Mouse (Mus musculus) hindbrain, embryonic 15.5 days (tissue): ENCODE measurements around the gene Ereg. TPM values are rescaled to one million over a fixed set of nuclear protein-coding genes. Genes with fewer than 3 reads are reported as not detected.

Experiments used
- ATAC-seq: fragments of 200-750 bp; cut with Nextera tagmentation; 2 replicates; pipeline ENCODE4 v1.8.0; 2017; ENCODE audit warnings: low read depth, moderate number of reproducible peaks, moderate TSS enrichment; ENCODE audit not compliant: low FRiP score
- H3K27ac ChIP-seq: fragments of 300-500 bp; sonication (generic); replicated peaks from 2 replicates; pipeline ENCODE4 v1.5.1; 2015; ENCODE audit warnings: mild to moderate bottlenecking, inconsistent platforms
- H3K27me3 ChIP-seq: fragments of 300-500 bp; sonication (generic); 2 replicates; pipeline ENCODE4 v1.6.1; 2015; ENCODE audit warnings: control low read depth, inconsistent platforms
- H3K36me3 ChIP-seq: fragments of 300-500 bp; sonication (generic); 2 replicates; pipeline ENCODE4 v1.6.1; 2015; ENCODE audit warnings: control low read depth, inconsistent platforms
- H3K4me1 ChIP-seq: fragments of 300-500 bp; sonication (generic); replicated peaks from 2 replicates; pipeline ENCODE4 v1.6.1; 2015; ENCODE audit warnings: control low read depth, inconsistent platforms
- H3K4me2 ChIP-seq: fragments of 300-500 bp; sonication (generic); 2 replicates; pipeline ENCODE4 v1.6.1; 2015; ENCODE audit warnings: moderate library complexity, mild to moderate bottlenecking, inconsistent platforms
- H3K4me3 ChIP-seq: fragments of 300-500 bp; sonication (generic); 2 replicates; pipeline ENCODE4 v1.5.1; 2015; ENCODE audit warnings: mild to moderate bottlenecking, inconsistent platforms
- H3K9ac ChIP-seq: fragments of 300-500 bp; sonication (generic); 2 replicates; pipeline ENCODE4 v1.6.1; 2015; ENCODE audit warnings: inconsistent platforms
- H3K9me3 ChIP-seq: fragments of 300-500 bp; sonication (generic); 2 replicates; pipeline ENCODE4 v1.6.1; 2016; ENCODE audit warnings: control low read depth, inconsistent platforms
- WGBS: fragments of 180-500 bp; shearing (Covaris S2); methylation state at CpG from one replicate; pipeline ENCODE4 v1.1.7; 2015; 5-methylcytosine and 5-hydroxymethylcytosine counted together
- polyA plus RNA-seq: library from polyadenylated mRNA; unstranded; fragments of >200 nt; fragmentation: Nextera tagmentation; extraction: Ambion mirVana; gene quantifications from 2 replicates; pipeline ENCODE4 v1.2.1, GENCODE M21; 2015

The Ereg gene
- polyA plus RNA-seq, 1 experiment from 2014 or later: 0.04 TPM

DNA sequence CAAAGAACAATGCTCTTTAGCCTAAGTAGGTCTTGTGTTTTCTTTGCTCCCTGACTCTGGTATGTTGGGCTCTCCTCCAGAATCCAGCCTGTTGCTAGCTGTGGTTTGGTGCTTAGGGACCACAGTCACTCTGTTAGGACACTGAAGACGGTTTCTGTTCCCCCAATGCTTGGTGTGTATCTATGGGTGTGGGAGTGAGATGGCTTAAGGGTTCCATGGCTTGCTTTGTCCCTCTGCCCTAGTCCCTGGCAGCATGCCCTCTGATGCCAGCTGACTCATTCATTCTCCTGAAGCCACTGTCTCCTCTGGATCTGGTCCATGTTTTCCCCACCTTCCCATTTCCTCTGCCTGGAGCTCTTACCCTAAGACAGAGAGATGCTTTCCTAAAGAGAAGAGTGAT lies 40.2 kb downstream of the Ereg start:
- WGBS: 90% methylated on average over 1 of the region's 1 CpGs
- Histone ChIP-seq H3K27ac (no peak overlapping the region), H3K4me2 (no peak overlapping the region), H3K36me3 (no peaks in the 10 kb centered on the region), H3K4me3 (no peak overlapping the region), H3K27me3 (no peaks in the 10 kb centered on the region), H3K9ac (no peak overlapping the region), H3K9me3 (no peaks in the 10 kb centered on the region), H3K4me1 (no peaks in the 10 kb centered on the region)
- ATAC-seq: no peak

DNA sequence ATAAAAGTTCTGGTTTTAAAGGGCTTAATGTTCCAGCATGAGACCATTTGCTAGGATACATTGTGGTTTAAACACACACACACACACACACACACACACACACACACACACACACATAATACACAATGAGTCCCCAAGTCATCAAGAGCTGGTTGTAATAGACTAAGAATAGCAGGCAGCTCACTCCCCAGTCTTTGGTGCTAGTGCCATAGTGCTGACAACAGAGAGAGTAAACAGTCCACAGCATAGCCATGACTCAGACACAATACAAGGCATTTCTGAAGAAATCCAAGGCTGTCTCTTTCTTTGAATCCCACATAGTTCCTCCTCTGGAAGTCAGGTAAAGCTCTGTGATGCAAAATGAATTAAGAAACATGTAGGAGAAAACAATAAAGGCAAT lies 44.2 kb downstream of the Ereg start:
- no peaks in the 10 kb centered on the region for H3K9me3 ChIP-seq
- no peak overlapping the region for H3K27ac ChIP-seq
- no peak overlapping the region for H3K4me2 ChIP-seq
- no peak overlapping the region for H3K4me3 ChIP-seq
- no peaks in the 10 kb centered on the region for H3K4me1 ChIP-seq
- H3K27me3 ChIP-seq: no peaks in the 10 kb centered on the region
- H3K36me3 ChIP-seq: no peaks in the 10 kb centered on the region
- no peak overlapping the region for H3K9ac ChIP-seq
- ATAC-seq: no peak

DNA sequence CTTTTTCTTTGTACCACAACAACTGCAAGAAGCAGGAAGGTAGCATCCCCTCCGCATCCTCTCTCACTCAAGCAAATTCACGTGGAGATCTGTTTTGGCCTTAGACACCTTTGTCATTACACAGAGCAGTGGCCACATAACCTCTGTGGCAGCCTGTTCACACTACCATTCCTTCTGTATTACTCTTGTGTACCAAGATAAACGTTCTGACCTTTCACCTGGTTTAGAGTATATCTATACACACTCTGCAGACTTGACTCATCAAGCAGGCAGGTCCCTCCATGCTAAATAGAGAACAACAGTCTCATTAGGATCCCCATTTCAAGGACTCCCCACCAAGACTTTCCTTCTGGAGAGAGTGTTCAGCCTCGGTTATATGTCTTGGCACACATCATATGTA lies 49.0 kb downstream of the Ereg start:
- H3K4me3 ChIP-seq: no peak overlapping the region
- no peaks in the 10 kb centered on the region for H3K4me1 ChIP-seq
- no peaks in the 10 kb centered on the region for H3K9me3 ChIP-seq
- ATAC-seq: no peak
- no peak overlapping the region for H3K4me2 ChIP-seq
- H3K27ac ChIP-seq: no peak overlapping the region
- no peaks in the 10 kb centered on the region for H3K27me3 ChIP-seq
- H3K36me3 ChIP-seq: no peaks in the 10 kb centered on the region
- 83% methylated on average over 4 of the region's 4 CpGs for WGBS
- H3K9ac ChIP-seq: no peak overlapping the region

- no peak overlapping the region for H3K9ac ChIP-seq
- H3K27me3 ChIP-seq: no peaks in the 10 kb centered on the region
- no peak overlapping the region for H3K27ac ChIP-seq
- H3K4me3 ChIP-seq: no peak overlapping the region
- 82% methylated on average over 2 of the region's 2 CpGs for WGBS
- no peak overlapping the region for H3K4me2 ChIP-seq
- H3K9me3 ChIP-seq: no peaks in the 10 kb centered on the region
- no peak for ATAC-seq
- no peaks in the 10 kb centered on the region for H3K4me1 ChIP-seq
- no peaks in the 10 kb centered on the region for H3K36me3 ChIP-seq
Observed at GRCm38 (mm10) chr5:91124140-91124539, 49.7 kb downstream of the Ereg start.

DNA sequence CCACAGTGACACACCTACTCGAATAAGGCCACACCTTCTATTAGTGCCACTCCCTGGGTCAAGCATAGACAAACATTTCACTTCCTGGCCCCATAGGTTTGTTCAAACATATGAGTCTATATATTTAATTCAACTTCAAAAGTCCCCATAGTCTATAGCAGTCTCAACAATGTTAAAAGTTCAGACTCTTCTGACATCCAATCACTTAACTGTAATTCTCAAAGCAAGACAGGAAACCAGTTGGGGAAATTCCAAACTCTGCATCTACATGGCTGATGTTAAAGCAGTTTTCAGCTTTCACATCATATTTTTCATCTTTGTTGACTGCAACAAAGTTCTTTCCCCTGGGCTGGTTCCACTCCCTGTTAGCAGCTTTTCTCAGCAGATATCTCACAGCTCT lies 52.2 kb downstream of the Ereg start:
- WGBS: 93% methylated on average over 1 of the region's 1 CpGs
- no peak overlapping the region for H3K9ac ChIP-seq
- no peak overlapping the region for H3K27ac ChIP-seq
- H3K36me3 ChIP-seq: no peaks in the 10 kb centered on the region
- no peaks in the 10 kb centered on the region for H3K4me1 ChIP-seq
- H3K27me3 ChIP-seq: no peaks in the 10 kb centered on the region
- ATAC-seq: no peak
- H3K4me3 ChIP-seq: no peak overlapping the region
- H3K9me3 ChIP-seq: no peaks in the 10 kb centered on the region
- H3K4me2 ChIP-seq: no peak overlapping the region

GRCm38 (mm10) chr5:91134961-91135360 lies 60.5 kb downstream of the Ereg start:
- H3K4me1 ChIP-seq: peaks cover 10% of the 10 kb centered on the region
- no peak overlapping the region for H3K27ac ChIP-seq
- H3K4me2 ChIP-seq: no peak overlapping the region
- H3K27me3 ChIP-seq: peaks cover 9% of the 10 kb centered on the region; the same call in 1 of the 2 replicates
- no peaks in the 10 kb centered on the region for H3K9me3 ChIP-seq
- no peak overlapping the region for H3K9ac ChIP-seq
- WGBS: 67% methylated on average over 1 of the region's 1 CpGs
- H3K36me3 ChIP-seq: no peaks in the 10 kb centered on the region
- no peak for ATAC-seq
- no peak overlapping the region for H3K4me3 ChIP-seq

GRCm38 (mm10) chr5:91138970-91139369 lies 64.5 kb downstream of the Ereg start:
- peaks cover 10% of the 10 kb centered on the region for H3K4me1 ChIP-seq
- peak overlapping the region; percentile 56; the same call in 1 of the 2 replicates for H3K9ac ChIP-seq
- no peak for ATAC-seq
- H3K4me3 ChIP-seq: peak overlapping the region; percentile 74
- 5% methylated on average over 7 of the region's 7 CpGs for WGBS
- no peak overlapping the region for H3K27ac ChIP-seq
- H3K36me3 ChIP-seq: no peaks in the 10 kb centered on the region
- H3K9me3 ChIP-seq: no peaks in the 10 kb centered on the region
- H3K27me3 ChIP-seq: peaks cover 23% of the 10 kb centered on the region
- H3K4me2 ChIP-seq: peak overlapping the region; percentile 98

GRCm38 (mm10) chr5:91139446-91139873 lies 65.0 kb downstream of the Ereg start, which contains the start of gene Areg:
Areg (plus strand) TSS chr5:91139599.
- Histone ChIP-seq H3K4me3 (peak within 1 kb of the TSS; percentile 74), H3K27ac (no peak within 1 kb of the TSS), H3K9ac (peak within 1 kb of the TSS; percentile 56), H3K9me3 (no peaks in the 10 kb centered on the region), H3K36me3 (no peaks in the 10 kb centered on the region), H3K4me2 (peak within 1 kb of the TSS; percentile 98), H3K4me1 (peaks cover 10% of the 10 kb centered on the region), H3K27me3 (peaks cover 23% of the 10 kb centered on the region)
- ATAC-seq: peak; percentile 93
- WGBS: under 1% methylated on average over 44 of the region's 44 CpGs

DNA sequence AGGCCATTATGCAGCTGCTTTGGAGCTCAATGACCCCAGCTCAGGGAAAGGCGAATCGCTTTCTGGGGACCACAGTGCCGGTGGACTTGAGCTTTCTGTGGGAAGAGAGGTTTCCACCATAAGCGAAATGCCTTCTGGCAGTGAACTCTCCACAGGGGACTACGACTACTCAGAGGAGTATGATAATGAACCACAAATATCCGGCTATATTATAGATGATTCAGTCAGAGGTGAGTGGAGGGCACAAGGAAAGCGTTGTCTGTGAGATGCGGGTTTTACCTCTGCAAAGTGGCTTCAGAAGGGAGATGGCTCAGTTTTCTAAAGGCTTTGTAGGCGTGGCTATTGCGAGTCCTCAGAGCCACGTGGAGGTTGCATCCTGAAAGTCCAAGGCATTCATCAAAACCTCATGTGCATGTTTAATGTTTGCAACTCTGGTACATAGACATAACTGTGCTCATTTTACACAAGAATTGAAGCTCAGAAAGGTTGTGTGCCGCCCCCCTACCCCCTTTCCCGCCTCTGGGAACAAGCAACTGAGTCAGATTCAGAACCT lies 66.5 kb downstream of the Ereg start:
- H3K4me2 ChIP-seq: no peak overlapping the region
- H3K4me1 ChIP-seq: peaks cover 10% of the 10 kb centered on the region
- H3K9me3 ChIP-seq: no peaks in the 10 kb centered on the region
- 41% methylated on average over 13 of the region's 13 CpGs for WGBS
- H3K9ac ChIP-seq: no peak overlapping the region
- no peak for ATAC-seq
- no peak overlapping the region for H3K4me3 ChIP-seq
- no peaks in the 10 kb centered on the region for H3K36me3 ChIP-seq
- no peak overlapping the region for H3K27ac ChIP-seq
- peaks cover 23% of the 10 kb centered on the region for H3K27me3 ChIP-seq

Other genes with a start within 250 kb of the Ereg start
- gene Cxcl1, start 183.4 kb upstream of the Ereg start, polyA plus RNA-seq: 0.35 and 0.55 TPM in 2 replicates
- gene Cxcl2, start 170.8 kb upstream of the Ereg start, polyA plus RNA-seq: not detected in 2 replicates
- 61.7 and 68.1 TPM in 2 replicates for gene Mthfd2l, start 143.5 kb upstream of the Ereg start, polyA plus RNA-seq
- gene Epgn, start 47.2 kb upstream of the Ereg start, polyA plus RNA-seq: 0.12 and 0.19 TPM in 2 replicates
- 0.36 and 0.60 TPM in 2 replicates for gene Areg, start 65.0 kb downstream of the Ereg start, polyA plus RNA-seq